Mouse (Mus musculus) lung, adult 10 weeks (tissue): ENCODE data around the gene Olfr330. TPM values are rescaled to one million over a fixed set of nuclear protein-coding genes. Genes with fewer than 3 reads are reported as not detected.

ENCODE experiments used
- polyA plus RNA-seq: library from polyadenylated mRNA; stranded (reverse); fragments of 350-450 nt; fragmentation: Illumina TruSeq; extraction: RNeasy Lipid Tissue Mini Kit (QIAGEN cat#74804); gene quantifications from one replicate; pipeline ENCODE4 v1.2.3, GENCODE M21; 2014; ENCODE audit warnings: low read depth, low replicate concordance; ENCODE audit not compliant: insufficient read depth

Olfr330 gene
- not detected for polyA plus RNA-seq

DNA sequence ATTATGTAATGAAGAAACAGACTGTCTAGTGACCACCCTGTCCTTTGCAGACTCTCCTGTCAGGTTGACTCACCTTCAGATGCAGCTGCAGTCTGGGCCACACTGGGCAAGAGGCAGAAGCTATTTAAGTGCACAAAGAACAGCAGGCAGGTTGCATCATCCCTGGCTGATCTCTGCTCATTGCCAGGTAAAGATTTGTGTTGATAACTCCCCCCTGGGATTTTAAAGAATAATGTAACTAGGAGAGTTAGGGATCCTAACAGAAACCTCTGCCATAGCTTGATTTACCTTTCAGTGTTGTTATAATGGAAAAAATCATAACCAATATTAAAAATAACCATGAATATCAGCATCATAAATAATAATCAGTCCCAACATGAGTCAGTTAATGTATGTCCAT is at the start of gene Olfr330:
Olfr330 (minus strand) TSS at position 101 of the 400 bp plus-strand sequence.

DNA sequence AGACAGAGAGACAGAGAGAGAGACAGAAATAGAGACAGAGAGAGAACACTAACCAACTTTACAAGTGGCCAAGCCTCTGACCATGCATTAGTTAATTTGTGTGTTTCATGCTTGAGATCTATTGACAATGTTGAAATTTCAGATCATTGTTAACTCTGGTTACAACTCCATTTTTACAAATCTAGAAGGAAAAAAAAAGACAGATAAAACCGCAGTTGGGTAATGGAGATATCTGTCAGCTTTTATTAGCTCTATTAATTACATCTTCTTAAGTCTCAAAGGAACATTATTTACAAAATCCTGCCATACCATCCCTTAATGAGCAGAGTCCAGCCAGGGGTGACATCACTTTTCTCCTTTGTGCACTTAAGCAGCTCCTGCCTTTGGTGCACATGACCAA is 42.8 kb upstream of the Olfr330 start, which contains the start of gene Olfr325:
Olfr325 (plus strand) TSS at position 301 of the 400 bp plus-strand sequence.

GRCm38 (mm10) chr11:58570405-58570804 is 35.8 kb upstream of the Olfr330 start, which contains the start of gene Olfr224:
Olfr224 (minus strand) TSS chr11:58570553.

GRCm38 (mm10) chr11:58555536-58555935 is 20.9 kb upstream of the Olfr330 start, which contains the start of gene Olfr328:
Olfr328 (minus strand) TSS chr11:58555636.

DNA sequence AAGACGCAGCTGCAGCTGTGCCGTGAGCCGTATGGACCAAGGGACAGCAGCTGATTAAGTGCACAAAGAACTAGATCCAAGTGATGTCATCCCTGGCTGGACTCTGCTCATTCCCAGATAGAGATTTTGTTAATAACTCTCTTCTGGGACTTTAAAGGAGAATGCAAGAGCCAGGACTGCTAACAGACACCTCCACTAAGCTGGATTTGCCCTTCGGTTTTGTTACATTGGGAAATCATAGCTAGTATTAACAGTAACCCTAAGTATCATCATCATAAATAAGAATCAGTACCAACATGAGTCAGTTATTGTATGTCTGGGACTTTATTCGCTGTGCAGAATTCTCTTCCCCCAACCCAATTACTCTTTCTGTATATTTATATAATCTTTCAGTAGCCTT is 11.7 kb upstream of the Olfr330 start, which contains the start of gene Olfr329-ps:
Olfr329-ps (minus strand) TSS at position 101 of the 400 bp plus-strand sequence.

GRCm38 (mm10) chr11:58502472-58502871 is 32.2 kb downstream of the Olfr330 start, which contains the start of gene Olfr331:
Olfr331 (minus strand) TSS chr11:58502572.

DNA sequence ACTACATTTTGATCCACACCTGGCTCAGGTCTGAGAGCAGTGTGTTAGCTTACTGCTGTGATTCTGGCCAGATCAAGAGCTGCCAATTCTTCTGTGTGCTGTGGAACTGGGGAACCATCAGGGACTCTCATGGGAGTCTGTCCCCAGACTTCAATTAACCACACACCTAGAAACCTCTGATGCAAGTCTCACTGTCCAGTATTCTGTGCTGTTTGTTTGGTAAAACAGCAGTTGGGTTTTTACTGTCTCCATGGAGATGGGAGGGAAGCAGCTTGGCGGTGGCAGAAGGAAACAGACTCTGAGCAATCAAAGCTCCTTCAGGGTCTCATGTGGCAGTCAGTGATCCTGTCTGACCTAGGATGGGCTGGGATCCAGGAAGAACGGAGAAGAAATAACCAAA is 42.2 kb downstream of the Olfr330 start, which contains the start of gene Olfr332:
Olfr332 (minus strand) TSS at position 101 of the 400 bp plus-strand sequence.

Other genes with a start within 250 kb of the Olfr330 start
- 7.7 TPM for gene Zfp692, start 227.8 kb downstream of the Olfr330 start, polyA plus RNA-seq
- 25.2 TPM for gene Zfp672, start 204.5 kb downstream of the Olfr330 start, polyA plus RNA-seq
- gene Sh3bp5l, start 204.1 kb downstream of the Olfr330 start, polyA plus RNA-seq: 20.4 TPM
- gene Lypd8, start 155.8 kb downstream of the Olfr330 start, polyA plus RNA-seq: 0.82 TPM
- not detected for gene 1810065E05Rik, start 113.7 kb downstream of the Olfr330 start, polyA plus RNA-seq
- gene Gm12253, start 102.3 kb downstream of the Olfr330 start, polyA plus RNA-seq: not detected
- gene Lypd9, start 81.9 kb downstream of the Olfr330 start, polyA plus RNA-seq: not detected
- not detected for gene Olfr30, start 72.6 kb downstream of the Olfr330 start, polyA plus RNA-seq
- gene Olfr332, start 42.3 kb downstream of the Olfr330 start, polyA plus RNA-seq: not detected
- not detected for gene Olfr331, start 32.3 kb downstream of the Olfr330 start, polyA plus RNA-seq
- not detected for gene Olfr329-ps, start 11.6 kb upstream of the Olfr330 start, polyA plus RNA-seq
- not detected for gene Olfr328, start 20.8 kb upstream of the Olfr330 start, polyA plus RNA-seq
- gene Olfr224, start 35.7 kb upstream of the Olfr330 start, polyA plus RNA-seq: not detected
- gene Olfr325, start 42.9 kb upstream of the Olfr330 start, polyA plus RNA-seq: not detected
- gene Olfr324, start 60.3 kb upstream of the Olfr330 start, polyA plus RNA-seq: not detected
- not detected for gene 2210407C18Rik, start 81.2 kb upstream of the Olfr330 start, polyA plus RNA-seq
- gene Olfr323, start 95.7 kb upstream of the Olfr330 start, polyA plus RNA-seq: not detected
- gene Trim58, start 105.6 kb upstream of the Olfr330 start, polyA plus RNA-seq: not detected
- gene Olfr322, start 123.9 kb upstream of the Olfr330 start, polyA plus RNA-seq: not detected
- gene Olfr320, start 146.3 kb upstream of the Olfr330 start, polyA plus RNA-seq: not detected
- gene Olfr319, start 164.3 kb upstream of the Olfr330 start, polyA plus RNA-seq: not detected
- not detected for gene Olfr318, start 189.2 kb upstream of the Olfr330 start, polyA plus RNA-seq
- gene Olfr317, start 204.4 kb upstream of the Olfr330 start, polyA plus RNA-seq: not detected
- not detected for gene Olfr316, start 217.9 kb upstream of the Olfr330 start, polyA plus RNA-seq
- not detected for gene Olfr315, start 238.4 kb upstream of the Olfr330 start, polyA plus RNA-seq
- not detected for gene Olfr314, start 248.1 kb upstream of the Olfr330 start, polyA plus RNA-seq